In the genomic region with DNA sequence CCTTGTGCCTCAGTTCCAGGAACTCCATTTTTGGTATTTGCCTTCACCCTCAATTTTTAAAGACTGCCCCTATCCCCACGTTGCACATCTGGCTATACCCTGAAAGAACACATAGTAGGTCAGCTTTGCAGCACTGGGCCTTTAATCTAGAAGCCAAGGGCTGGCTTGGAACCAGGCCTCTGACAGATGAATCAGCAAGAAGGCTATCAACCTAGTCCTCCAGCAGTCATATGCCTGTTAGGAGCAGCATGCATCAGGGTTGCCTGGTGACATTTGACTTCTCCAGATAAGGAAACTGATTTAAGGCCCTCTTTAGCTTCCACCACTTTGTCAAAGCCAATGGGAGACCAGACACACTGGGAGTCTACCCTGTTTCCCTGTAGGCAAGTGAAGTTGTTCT, we compare ENCODE assay signal across 25 mouse cellular contexts.
DNase-seq lines count a peak whose midpoint lies in the region; ATAC-seq lines count a peak whose summit lies in the region.
"Had no signal": no experiment of that assay in that cellular context is flagged by ENCODE, and none has a peak within 500 bp of the region (broad histone marks: within the 10 kb centered on the region; RNA-seq: fewer than 3 reads in every experiment).

No protein-coding gene starts in this region.

- no peak overlapping the region for H3K4me3 ChIP-seq in liver, embryonic 13.5 days (replicated peaks)
- H3K4me3 ChIP-seq: embryonic facial prominence, embryonic 13.5 days; forebrain, embryonic 13.5 days; heart, adult 2 months; heart, embryonic 15.5 days; hindbrain, embryonic 10.5 days; hindbrain, embryonic 15.5 days had no signal

- 0 out of 2 replicates have a peak, but pooled peaks have one; percentile 23 for ATAC-seq in liver, embryonic 13.5 days (ENCODE audit: low read depth)
- no peak for ATAC-seq in erythroblast, adult 5-6 weeks (replicated peaks; ENCODE audit: low FRiP score, poor library complexity, severe bottlenecking)
- ATAC-seq: activated CD4-positive, CD25-positive, alpha-beta regulatory T cell, adult 4 months; CD4-positive, CD25-positive, alpha-beta regulatory T cell, adult 4 months; forebrain, embryonic 13.5 days; forebrain, postnatal 0 days; Patski had no signal

- no peaks in the 10 kb centered on the region for H3K27me3 ChIP-seq in liver, embryonic 13.5 days
- H3K27me3 ChIP-seq: embryonic facial prominence, embryonic 13.5 days; forebrain, embryonic 13.5 days; heart, embryonic 15.5 days; hindbrain, embryonic 15.5 days; Patski had no signal

- H3K9me3 ChIP-seq in liver, embryonic 13.5 days (replicated peaks) = no peaks in the 10 kb centered on the region
- H3K9me3 ChIP-seq: embryonic facial prominence, embryonic 13.5 days; forebrain, embryonic 13.5 days; heart, embryonic 15.5 days; hindbrain, embryonic 10.5 days; hindbrain, embryonic 15.5 days had no signal

- peak; percentile 31 to 75 for DNase-seq in adrenal gland, adult (ENCODE audit: inconsistent age in 2 of 2, low spot score in 1 of 2)
- no peak for DNase-seq in adrenal gland, postnatal 4 days (ENCODE audit: low spot score in 2 of 2)
- DNase-seq in liver, embryonic 13.5 days = no peak
- no peak for DNase-seq in liver
- DNase-seq in adrenal gland, adult 8-10 months = peak; percentile 36
- peak; percentile 56 to 68 for DNase-seq in adrenal gland, postnatal 36 days
- DNase-seq in thymus, postnatal 14 days = no peak
- DNase-seq: B cell, adult 2 months; cerebellum, adult 18-20 months; cerebellum, adult 9-11 months; cerebellum, postnatal 36 days; forebrain, postnatal 0 days; gastrocnemius, postnatal 14 days; heart, adult 2 months; heart, postnatal 14 days had no signal

- no peak overlapping the region for H3K27ac ChIP-seq in liver, embryonic 13.5 days
- H3K27ac ChIP-seq: embryonic facial prominence, embryonic 13.5 days; forebrain, embryonic 13.5 days; heart, adult 2 months; heart, embryonic 15.5 days; hindbrain, embryonic 10.5 days; hindbrain, embryonic 15.5 days had no signal

- H3K9ac ChIP-seq in liver, embryonic 13.5 days = no peak overlapping the region
- H3K9ac ChIP-seq: embryonic facial prominence, embryonic 13.5 days; forebrain, embryonic 13.5 days; forebrain, postnatal 0 days; heart, embryonic 15.5 days; hindbrain, embryonic 15.5 days had no signal

- 64% methylated on average over 1 of the region's 1 CpGs for WGBS in liver, embryonic 13.5 days (ENCODE audit: insufficient replicate concordance)

- peaks cover 7% of the 10 kb centered on the region for H3K4me1 ChIP-seq in liver, embryonic 13.5 days (replicated peaks)
- H3K4me1 ChIP-seq: embryonic facial prominence, embryonic 13.5 days; forebrain, embryonic 13.5 days; heart, embryonic 15.5 days; hindbrain, embryonic 10.5 days; hindbrain, embryonic 15.5 days had no signal

- peaks cover 7% of the 10 kb centered on the region for H3K36me3 ChIP-seq in liver, embryonic 13.5 days
- H3K36me3 ChIP-seq: heart, embryonic 15.5 days; hindbrain, embryonic 15.5 days had no signal

- no peak overlapping the region for H3K4me2 ChIP-seq in liver, embryonic 13.5 days
- H3K4me2 ChIP-seq: embryonic facial prominence, embryonic 13.5 days; forebrain, embryonic 13.5 days; heart, embryonic 11.5 days; heart, embryonic 15.5 days; hindbrain, embryonic 15.5 days had no signal

Comparison
In these comparisons a context has a peak if more than half of its experiments do, and no peak if none do; other contexts are left out.
1. DNase-seq: peak in adrenal gland, adult (2 of 2), adrenal gland, adult 8-10 months (single experiment) and adrenal gland, postnatal 36 days (2 of 2); none in adrenal gland, postnatal 4 days (0 of 2), liver, embryonic 13.5 days (single experiment), liver (single experiment) and thymus, postnatal 14 days (single experiment).